Mouse (Mus musculus) retina, postnatal 7 days (tissue): ENCODE measurements at regions not wholly inside any gene's neighbourhood (a gene's known extent, or its start where the extent isn't known, plus 50 kb on each side); places are given as distances from the start of the nearest gene placed in this dataset.

Source experiments
- DNase-seq: peaks from one replicate; pipeline ENCODE4 v3.0.0-alpha.2; 2012; ENCODE audit warnings: low read depth, low spot score

DNA sequence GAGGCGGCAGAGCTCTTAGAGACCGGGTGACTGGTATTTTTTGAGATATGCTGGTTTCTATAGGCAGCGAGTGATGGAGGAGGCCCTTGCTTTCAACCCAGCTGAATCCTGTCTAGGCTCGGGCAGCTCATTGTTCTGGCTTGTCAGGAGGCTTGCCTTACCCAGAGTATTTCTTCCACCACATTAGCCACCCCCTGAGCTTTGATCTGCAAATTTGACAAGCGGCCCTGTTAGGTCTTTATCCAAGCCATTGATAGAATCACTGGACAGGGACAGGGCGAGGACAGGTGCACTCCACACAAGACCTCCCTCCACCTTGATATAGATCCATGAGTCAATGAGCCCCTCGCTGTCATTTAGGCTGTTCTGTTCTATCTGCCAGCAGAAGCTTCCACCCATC lies 343.0 kb upstream of the Fam19a5 start:
- no peak for DNase-seq

DNA sequence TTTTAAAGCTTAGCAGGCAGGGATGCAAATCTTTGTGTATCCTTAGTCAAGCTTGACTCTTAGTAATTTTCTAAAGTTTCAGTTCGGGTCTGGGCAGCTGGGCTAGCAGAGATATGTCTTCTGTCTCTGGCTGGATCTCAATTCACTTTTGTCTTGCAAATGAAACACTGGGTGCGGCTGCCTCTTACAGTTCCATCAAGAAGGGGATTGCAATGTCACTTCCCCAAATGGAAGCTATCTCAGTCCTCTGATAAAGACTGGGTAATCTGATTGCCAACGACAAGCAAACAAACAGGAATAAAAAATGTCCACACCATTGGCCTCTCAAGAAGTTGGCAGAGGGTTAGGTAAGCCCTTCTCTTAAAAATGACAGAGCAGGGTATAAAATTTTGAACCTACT lies 314.1 kb upstream of the Fam19a5 start:
- no peak for DNase-seq

DNA sequence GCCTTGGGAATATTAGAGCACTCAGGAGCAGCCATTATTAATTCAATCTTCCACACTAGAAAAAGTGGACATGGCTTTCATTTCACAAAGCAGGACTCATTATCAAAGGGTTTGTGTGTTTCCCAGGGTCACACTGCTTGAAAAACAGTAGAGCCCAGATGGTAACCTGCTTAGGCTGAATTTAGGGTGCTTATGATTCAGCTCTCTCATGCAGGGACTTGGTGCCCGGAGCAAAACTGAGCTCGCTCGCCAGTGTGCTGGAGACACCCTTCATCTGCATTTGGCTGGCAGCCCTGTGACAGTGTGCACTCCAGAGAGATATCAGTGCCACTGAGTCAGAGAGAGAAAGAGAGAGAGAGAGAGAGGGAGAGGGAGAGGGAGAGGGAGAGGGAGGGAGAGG lies 308.0 kb upstream of the Fam19a5 start:
- no peak for DNase-seq

DNA sequence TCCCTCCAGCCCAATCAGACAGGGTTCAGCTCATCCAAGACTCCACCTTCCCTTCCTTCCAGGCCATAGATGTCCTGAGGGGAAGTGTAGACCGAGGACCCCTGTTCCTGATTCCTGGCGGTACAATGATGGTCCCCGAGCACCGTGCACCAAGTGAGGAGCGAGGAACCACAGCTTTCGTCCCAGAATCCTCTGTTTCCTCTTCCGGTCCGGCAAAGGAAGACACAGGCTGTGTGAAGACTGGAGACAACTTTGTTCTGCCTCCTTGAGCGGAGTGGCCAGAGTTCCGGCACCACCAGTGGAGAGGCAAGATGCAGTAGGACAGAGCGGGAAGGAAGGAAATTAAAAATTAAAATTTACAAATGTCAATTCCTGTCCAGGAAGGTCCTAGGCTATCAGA lies 305.0 kb upstream of the Fam19a5 start:
- DNase-seq: no peak

DNA sequence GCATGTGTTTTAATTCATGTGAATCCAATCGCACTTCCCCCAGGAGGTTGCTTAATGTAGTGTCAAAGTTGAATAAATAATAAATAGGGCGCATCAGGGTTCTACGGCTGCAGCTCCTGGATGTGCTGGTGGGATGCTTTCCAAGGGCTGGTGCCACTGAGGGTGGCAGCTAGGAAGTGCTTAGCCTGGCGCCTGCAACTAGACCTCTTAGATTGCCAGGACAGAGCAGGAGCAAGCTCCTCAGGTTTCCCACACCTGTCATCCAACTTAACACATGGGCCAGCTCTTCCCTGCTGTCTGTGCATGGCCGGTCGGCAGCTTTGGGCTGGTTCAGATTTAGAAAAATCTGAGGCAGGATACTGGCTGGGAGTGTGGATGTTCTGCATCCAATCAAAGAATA lies 282.6 kb upstream of the Fam19a5 start:
- DNase-seq: no peak

DNA sequence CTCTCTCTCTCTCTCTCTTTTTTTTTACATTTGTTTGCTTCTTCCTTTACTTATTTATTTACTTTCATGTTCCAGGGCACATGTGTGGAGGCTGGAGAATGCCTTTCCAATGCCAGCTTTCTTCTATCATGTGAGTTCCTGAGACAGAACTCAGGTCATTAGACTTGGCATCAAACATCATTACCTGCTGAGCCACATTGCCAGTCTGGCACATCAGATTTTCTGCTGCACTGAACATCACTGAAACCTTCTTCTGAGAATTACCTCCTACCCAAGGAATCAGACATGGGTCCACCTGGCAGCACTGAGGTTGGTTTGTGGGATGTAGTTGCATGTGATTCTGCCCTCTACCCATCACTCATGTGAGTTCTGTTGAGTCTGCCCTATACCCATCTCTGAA lies 279.2 kb upstream of the Fam19a5 start:
- DNase-seq: no peak

DNA sequence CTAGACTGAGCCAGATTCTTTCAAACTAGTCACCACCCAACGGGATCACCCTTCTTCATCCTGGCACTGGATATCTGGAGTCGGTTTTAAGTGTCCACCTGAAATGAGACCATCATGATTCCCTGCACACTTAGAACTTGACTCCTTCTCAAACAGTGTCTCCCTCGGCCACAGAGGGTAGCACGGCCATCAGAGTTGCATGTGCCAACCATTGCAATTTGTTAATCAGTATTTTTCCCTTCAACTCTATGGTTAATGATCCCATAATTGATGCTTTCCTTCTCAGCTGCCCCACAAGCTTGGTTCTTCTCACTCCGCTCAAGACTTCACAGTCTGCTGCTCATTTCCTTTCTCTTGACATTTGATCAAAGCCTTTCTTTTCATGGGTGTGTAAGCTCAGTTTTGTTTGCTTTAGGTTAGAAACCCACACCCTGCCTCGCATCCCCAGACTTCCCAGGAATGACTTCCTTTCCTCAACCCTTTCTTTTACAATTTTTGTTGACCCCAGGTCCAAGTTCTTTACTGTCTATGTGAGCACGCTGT lies 253.0 kb upstream of the Fam19a5 start:
- DNase-seq: no peak

DNA sequence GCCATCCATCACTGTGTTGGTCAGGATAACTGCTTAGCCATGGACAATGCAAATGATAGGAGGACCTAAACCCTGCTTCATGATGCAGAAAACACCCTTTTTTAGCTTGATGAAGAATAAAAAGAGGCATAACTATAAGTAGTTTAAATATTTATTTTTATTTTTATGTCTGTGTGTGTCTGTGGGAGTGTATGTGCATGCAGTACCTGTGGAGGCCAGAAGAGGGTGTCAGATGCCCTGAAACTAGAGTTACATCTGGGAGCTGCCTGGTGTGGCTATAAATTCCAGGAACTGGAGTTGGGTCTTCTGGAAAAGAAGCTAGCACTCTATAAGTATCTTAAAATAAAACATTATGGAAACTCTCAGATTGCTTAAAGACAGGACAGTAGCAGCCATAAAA lies 224.2 kb upstream of the Fam19a5 start:
- no peak for DNase-seq

DNA sequence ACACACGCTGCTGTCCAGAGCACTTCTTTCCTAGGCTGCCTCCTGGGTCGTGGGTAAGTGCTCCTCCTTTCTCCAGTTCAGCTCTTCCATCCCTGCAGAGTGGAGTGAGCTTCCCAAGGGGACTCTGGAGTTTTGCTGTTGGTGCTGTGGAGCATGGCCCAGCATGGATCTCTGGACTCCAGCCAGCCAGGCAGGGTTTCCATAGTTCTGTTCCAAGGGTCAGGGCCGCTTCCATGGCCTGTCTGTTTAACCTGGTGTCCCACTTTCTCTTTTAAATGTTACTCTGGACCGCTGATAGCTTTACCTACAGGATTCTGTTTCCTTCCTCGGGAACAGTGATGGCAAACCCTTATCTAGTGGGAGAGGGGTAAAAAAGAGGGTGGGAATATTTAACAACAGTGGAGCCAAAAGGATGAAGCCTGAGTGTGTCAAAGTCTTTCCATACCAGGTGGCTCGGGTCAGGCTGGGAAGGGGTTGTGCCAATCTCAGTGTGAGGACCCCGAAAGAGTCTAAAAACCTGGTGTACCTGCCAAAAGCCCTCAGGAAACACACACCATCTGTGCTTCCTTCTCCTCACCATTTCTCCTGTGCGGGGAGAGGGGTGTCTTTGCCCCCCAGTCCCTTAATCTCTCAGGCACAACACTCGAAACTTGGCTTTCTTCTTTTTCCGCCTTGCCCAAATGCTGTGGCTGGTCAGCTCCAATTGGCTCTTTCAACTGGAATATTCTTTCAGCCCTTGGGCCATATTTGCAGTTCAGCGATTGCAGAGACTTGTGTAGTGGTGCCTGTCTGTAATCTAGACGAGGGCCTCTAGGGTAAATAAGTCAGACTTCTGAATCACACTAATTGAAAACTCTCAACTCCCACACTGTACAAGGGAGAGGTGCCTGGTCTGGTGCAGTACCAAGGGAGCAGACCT lies 222.8 kb upstream of the Fam19a5 start:
- no peak for DNase-seq

DNA sequence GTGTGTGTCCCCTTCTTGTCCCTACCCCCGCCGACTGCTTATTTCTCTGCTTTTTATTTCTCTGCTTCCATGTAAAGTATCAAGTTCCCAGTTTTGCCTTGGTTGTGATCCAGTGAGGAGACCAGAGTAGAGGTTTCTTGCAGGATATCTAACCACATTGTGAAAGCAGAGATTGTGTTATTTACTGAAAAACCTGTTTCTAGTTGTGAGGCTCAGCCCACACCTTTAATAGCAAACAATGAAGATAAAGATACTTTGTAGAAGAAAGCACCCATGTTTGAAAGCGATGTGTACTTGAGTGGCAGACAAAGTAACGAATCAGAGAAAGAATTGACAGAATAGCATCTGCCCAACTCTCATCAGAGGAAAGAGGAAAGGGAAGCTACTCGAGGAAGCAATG lies 218.7 kb upstream of the Fam19a5 start:
- no peak for DNase-seq

DNA sequence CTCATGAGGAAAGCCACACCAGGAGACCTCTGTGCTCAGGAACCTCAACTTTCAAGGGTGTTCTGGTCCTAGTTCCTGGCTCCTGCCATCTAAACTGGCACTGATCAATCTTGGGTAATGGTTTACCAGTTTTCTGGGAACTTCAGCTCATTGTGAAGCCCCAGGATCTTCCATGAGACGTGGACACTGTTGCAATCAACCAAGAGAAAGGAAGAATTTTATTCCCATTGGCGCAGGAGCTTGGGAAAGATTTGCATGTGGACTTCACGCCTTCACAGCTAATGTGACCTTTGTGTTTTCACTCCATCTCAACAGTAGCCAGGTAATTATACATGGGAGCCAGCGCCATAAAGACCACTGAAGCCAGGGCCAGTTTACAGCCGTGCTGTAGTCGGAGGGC lies 217.8 kb upstream of the Fam19a5 start:
- DNase-seq: no peak

DNA sequence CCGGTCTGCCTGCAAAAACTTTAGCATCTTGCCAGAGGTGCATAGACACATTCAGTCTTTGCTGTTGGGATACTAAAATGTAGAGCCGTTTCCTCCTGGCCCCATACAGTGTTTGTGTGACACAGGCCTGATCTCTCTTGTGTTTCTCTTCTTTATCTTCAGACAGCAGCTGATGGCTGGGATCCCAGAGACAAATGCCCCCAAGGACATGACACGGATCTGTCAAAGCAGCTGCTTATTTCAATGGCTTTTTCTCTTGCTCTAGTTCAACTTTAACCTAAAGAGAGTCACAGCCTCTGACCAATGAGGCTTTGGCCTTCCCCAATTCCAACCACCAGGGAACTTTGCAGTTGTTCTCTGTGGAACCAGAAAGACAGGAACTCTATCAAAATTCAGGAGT lies 211.7 kb upstream of the Fam19a5 start:
- no peak for DNase-seq

DNA sequence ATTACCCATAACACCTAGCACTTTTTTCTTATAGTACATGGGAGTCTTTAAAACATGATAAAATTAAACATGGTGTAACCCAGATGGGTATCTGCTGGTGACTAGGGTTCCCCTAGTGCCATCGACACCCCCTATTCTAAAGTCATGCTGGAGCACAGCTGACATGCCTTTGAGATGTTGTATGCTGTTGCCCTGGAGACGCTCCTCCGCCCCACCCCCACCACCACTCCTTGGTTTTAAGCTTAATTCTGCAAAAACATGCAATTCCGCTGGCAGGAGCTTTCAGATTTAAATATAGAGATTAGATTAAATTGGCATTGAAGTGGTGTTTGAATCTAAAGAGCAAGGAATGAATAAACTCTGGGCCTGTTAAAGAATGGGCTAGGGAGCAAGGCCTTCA lies 210.6 kb upstream of the Fam19a5 start:
- no peak for DNase-seq

DNA sequence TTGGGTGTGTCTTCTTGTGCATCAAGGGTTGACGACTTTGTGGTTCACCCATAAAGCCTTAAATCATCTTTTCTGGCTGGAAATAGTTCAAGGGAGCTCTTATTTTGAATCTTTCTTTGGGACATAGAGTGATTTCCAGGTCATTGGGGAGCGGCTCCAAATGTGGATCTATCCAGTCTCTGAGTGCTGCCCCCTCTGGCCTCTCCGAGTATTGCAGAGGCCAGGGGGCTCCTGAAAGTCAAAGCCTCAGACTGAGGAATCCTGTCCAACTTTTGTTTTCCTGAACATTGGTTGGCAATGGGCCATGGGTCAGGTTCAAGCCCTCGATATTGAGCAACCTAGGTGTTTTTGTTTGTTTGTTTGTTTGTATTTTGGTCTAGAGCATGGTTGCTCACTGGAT lies 209.7 kb upstream of the Fam19a5 start:
- no peak for DNase-seq

DNA sequence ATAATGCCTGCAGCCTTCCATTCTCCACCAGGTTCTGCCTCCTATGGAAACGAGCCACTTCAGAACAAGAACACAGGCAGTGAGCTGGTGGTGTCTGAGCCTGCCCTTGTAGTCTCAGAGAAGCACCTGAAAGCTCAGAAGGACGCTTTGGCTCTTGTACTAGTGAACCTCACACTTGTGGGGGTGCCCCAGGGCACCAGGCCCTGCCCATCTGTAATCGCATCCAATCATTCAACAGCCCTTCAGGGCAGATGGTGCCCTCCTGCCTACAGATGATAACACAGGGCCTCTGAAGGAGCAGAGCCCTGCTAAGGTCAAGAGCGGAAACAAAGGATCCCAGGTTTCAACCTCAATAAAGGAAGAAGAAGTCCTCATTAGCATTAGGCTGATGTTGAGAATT lies 208.8 kb upstream of the Fam19a5 start:
- DNase-seq: no peak

DNA sequence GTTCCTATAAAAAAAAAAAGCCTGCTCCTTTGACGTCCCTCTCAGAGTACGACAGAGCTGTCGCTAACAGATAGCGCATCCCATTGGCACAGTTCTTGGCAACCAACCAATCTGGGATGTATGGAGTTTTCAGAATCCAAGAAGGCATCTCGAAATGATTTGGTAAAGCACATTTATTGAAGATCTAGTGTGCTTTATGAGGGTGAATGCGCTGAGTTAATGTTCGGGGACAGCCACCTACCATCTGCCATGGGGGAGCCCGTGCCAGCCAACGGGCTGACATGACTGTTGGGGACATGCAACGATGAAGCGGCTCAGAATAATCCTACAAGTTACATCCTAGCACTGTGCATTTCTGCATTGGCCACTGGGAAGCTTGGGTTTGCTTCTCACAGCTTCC lies 208.4 kb upstream of the Fam19a5 start:
- DNase-seq: no peak

DNA sequence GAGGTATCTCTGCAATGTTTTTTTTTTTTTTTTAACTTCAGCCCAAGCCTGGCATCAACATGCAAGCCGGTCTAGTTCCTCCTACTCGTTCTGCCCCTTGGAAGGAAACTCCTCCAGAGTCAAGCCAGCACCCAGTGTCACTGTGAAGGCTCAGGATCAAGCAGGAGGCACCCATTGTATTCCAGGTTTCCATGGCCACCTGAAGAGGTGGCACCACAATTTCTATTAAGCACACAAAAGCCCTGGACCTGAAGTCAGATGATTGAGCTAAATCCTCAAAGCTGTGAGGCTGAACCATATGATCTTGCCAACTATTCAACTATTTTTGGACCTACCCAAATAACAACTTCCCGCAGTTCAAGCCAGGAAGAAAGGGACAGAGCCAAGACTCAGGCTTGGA lies 204.2 kb upstream of the Fam19a5 start:
- DNase-seq: no peak

DNA sequence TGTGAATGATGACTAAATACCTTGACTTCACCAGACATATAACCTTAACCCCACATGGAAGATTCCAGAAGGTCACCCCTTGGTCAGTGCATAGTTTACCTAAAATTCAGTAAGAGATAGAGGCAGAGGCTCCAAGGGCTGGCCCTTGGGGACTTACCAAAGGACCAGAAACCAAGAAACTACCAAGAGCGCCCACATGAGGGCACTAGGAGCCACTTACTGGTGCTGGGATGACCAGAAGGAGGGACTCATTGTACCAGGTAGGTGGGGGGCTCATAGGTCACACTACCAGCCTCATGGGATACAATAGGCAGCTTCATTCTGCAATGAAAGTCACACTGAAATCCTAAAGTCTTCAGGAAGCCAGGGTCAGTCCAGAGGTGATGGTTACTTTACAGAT lies 201.4 kb upstream of the Fam19a5 start:
- DNase-seq: no peak

DNA sequence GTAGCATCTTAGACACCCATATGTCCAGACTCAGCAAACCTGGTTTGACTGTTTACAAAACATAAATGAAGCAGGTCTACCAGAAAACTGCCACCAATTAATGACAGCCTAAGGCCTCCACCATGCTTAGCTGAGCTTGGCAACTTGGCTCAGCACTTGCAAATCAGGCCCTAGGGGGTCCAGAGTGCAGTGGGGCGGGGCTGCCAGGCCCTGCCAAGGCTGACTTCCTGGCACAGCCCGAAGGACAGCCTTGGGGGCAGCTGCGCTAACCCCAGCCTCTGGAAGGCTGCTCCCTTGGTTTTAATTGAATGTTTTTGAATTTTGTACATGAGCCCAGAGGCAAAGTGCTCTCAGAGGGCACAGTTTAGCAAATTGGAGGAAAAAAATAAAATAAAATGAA lies 198.3 kb upstream of the Fam19a5 start:
- no peak for DNase-seq

DNA sequence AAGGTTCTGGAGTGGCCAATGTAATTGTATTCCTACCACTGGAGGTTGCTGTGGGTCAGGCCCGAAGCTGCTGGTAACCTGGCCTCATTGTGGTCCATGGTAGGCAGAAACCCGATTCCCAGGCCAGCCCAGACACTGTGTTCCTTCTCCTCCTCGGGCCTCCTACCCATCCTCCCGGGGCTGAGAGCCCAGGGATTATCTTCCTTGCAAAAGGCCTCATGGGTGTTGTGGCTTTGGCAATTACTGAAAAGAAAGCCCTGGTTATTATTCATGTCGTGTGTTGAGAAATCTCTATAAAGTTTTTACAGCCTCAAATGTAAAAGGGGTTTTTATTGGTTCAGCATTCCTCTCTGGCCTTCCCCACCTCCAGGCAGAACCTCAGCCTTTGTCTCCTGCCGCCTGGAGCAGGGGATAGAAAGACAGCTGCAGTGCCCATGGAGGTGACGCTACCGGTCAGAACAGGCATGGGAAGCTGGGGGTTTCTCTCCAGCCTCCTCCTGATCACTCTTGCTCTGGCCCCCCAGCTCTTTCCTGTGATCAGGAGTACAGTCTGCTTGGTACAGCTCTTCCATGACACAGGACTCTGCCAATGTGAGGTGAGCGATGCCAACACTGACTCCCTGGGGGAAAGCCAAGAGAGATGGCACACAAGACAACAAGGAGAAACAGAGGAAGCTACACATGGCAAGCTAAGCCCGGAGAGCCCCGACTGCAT lies 194.4 kb upstream of the Fam19a5 start:
- no peak for DNase-seq

DNA sequence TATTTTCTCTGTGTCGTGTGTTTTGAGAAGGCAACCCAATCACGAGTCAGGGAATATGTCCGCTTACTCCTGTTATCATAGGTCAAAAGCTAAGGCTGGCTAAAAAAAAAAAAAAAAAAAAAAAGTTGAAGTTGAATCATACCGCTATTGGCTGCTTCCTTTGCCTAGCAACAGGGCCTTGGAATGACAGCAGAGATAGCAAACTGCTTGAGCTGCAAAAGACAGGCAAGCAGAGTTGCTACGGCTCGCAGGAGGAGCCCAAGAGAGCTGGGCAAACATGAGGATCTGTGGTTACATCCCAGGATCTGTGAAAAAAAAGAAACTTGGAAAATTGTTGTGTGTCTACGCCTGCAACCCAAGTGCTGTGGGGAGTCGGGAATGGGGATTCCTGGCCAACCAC lies 191.3 kb upstream of the Fam19a5 start:
- no peak for DNase-seq

DNA sequence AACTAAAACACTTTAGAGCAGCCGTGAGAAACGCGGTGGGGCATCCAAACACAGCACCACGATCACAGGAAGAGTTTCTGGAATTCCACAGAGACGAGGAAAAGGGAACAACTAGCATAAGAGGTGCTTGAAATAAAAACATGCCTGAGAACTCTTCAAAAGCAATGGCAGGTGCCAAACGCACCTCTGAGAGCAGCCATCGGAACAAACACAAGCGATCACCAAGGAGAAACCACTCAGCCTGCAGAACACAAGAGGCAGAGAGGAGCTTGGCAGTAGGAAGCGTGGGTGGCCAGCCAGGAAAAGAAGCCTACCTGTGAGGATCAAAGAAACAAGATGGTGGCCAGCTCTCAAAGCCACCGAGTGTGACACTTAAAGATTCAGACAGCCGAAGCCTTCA lies 190.2 kb upstream of the Fam19a5 start:
- no peak for DNase-seq

DNA sequence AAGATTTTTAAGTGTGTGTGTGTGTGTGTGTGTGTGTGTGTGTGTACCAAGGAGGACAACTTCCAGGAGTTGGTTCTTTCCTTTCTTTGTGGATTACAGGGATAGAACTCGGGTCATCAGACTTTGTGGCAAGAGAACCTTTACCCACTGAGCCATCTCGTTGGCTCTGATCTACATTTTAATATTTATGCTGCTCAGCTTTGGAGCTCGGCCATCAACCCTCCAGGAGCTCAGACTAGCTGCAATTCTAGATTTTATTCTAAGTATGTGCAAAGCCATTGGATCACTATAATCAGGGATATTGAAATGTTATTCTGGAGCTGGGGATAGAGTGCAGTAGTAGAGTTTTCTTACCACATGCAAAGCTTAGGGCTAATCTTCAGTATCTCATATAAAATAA lies 183.6 kb upstream of the Fam19a5 start:
- no peak for DNase-seq
